Mouse (Mus musculus): Measurements from ENCODE around the gene Ptger4. TPM values are rescaled to one million over a fixed set of nuclear protein-coding genes. Genes with fewer than 3 reads are reported as not detected.

Ptger4 gene
- total RNA-seq (2023) = 10 to 100 TPM; 27.4 to 34.6 TPM

GRCm38 (mm10) chr15:5243959-5244905 is at the start of gene Ptger4:
Gene Ptger4, minus strand, starts transcription at chr15:5244187.

GRCm38 (mm10) chr15:5185366-5186292 is 58.4 kb downstream of the Ptger4 start, which contains the start of gene Ttc33:
Gene Ttc33, plus strand, starts transcription at chr15:5185525.

Other genes starting within 250 kb of the Ptger4 start
- not detected for gene C7, start 180.4 kb downstream of the Ptger4 start, total RNA-seq (2023)
- gene Card6, start 135.6 kb downstream of the Ptger4 start, total RNA-seq (2023) = 100 to 1,000 TPM; 118 to 122 TPM
- gene Rpl37, start 127.5 kb downstream of the Ptger4 start, total RNA-seq (2023) = 100 to 1,000 TPM; 711 to 749 TPM
- 10 to 100 TPM; 21.4 to 21.9 TPM for gene Prkaa1, start 100.3 kb downstream of the Ptger4 start, total RNA-seq (2023)
- 10 to 100 TPM; 37.6 to 37.9 TPM for gene Ttc33, start 58.7 kb downstream of the Ptger4 start, total RNA-seq (2023)

Measured in B cell, adult 67 days (primary cell).